Mouse (Mus musculus): ENCODE data around the gene Cnbp. TPM values are rescaled to one million over a fixed set of nuclear protein-coding genes. Genes with fewer than 3 reads are reported as not detected.

Gene Cnbp
- polyA plus RNA-seq, 1 experiment from 2014 or later, result 1,357 TPM

DNA sequence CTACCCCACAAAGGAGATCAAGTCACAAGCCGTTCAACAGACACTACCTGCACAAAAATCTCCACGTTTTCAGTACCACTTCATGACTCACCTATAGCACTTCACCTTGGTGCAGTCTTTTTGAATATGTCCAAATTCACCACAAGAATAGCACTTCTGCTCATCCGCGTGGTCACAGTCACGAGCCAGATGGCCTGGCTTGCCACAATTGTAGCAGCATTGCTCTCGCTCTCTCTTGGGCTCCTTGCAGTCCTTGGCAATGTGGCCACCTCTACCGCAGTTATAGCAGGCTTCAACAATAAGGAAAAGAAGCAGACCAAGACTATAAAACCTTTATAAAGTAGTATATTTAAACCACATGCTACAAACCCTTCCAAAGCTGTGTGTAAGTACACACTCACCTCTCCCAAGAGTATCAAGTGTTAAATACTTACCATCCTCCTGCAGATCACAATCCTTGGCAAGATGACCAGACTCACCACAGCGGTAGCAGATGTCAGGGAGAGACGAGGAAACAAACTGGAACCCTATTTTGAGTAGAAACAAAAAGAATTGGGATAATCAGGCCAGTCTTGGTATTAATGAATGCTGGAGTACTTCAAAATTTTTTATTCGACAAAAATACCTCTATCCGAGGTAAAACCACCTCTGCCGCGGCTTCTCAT lies 5.7 kb downstream of the Cnbp start:
- Histone ChIP-seq H3K27ac (replicated peaks; ENCODE audit: low read depth, low read length) (no peak overlapping the region), H3K36me3 (ENCODE audit: control insufficient read depth, insufficient read depth, low read length) (peaks cover 32% of the 10 kb centered on the region), H3K4me2 (ENCODE audit: low read depth, severe bottlenecking) (no peak overlapping the region), H3K4me1 (ENCODE audit: control insufficient read depth, insufficient read depth, low read length) (0 out of 2 replicates have a peak, but pooled peaks cover 7% of the 10 kb centered on the region), H3K9ac (ENCODE audit: low read length) (no peak overlapping the region), H3K4me3 (ENCODE audit: low read depth, low read length) (no peak overlapping the region), H3K9me3 (ENCODE audit: control insufficient read depth, low read length) (no peaks in the 10 kb centered on the region), H3K27me3 (ENCODE audit: control insufficient read depth, insufficient read depth, low read length) (no peaks in the 10 kb centered on the region)
- 90% methylated on average over 13 of the region's 13 CpGs for WGBS
- no peak for DNase-seq (ENCODE audit: low spot score)
- ATAC-seq (ENCODE audit: insufficient number of reproducible peaks, low FRiP score, low TSS enrichment, low read depth), result no peak

DNA sequence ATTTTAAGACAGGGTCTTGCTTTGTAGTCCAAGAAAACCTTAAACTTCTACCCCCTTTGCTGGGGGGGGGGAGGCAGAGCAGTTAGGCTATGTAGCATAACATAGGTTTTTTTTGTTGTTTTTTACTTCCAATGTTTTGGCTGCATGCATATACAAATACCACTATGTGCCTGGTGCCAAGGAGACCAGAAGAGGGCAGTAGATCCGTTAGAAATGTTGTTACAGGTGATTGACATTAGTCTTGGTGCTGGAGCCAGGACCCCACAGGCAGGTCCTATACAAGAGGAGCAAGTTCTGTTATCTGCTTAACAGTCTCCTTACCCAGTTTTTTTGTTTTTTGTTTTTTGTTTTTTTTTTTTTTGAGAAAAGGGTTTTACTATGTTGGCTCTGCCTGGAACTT lies 8.7 kb downstream of the Cnbp start:
- WGBS, result 43% methylated on average over 1 of the region's 1 CpGs
- no peak for DNase-seq (ENCODE audit: low spot score)
- no peak overlapping the region for H3K4me3 ChIP-seq (ENCODE audit: low read depth, low read length)

DNA sequence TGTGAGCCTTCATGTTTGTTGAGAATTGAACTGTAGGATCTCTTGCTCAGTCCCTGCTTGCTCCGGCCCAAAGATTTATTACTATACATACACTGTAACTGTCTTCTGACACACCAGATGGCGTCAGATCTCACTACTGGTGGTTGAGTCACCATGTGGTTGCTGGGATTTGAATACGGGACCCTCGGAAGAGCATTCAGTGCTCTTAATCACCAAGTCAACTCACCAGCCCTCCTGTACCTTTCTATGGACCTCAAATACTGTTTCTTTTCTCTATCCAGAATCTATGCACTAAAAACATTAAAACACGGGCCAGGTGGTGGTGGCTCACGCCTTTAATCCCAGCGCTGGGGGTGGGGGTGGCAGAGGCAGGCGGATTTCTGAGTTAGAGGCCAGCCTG lies 9.3 kb downstream of the Cnbp start:
- Histone ChIP-seq H3K4me2 (ENCODE audit: low read depth, severe bottlenecking) (no peak overlapping the region), H3K4me3 (ENCODE audit: low read depth, low read length) (no peak overlapping the region), H3K9ac (ENCODE audit: low read length) (no peak overlapping the region), H3K27me3 (ENCODE audit: control insufficient read depth, insufficient read depth, low read length) (no peaks in the 10 kb centered on the region), H3K27ac (replicated peaks; ENCODE audit: low read depth, low read length) (no peak overlapping the region), H3K36me3 (ENCODE audit: control insufficient read depth, insufficient read depth, low read length) (peaks cover 30% of the 10 kb centered on the region), H3K9me3 (ENCODE audit: control insufficient read depth, low read length) (no peaks in the 10 kb centered on the region), H3K4me1 (ENCODE audit: control insufficient read depth, insufficient read depth, low read length) (no peaks in the 10 kb centered on the region)
- 80% methylated on average over 8 of the region's 8 CpGs for WGBS
- ATAC-seq (ENCODE audit: insufficient number of reproducible peaks, low FRiP score, low TSS enrichment, low read depth) (no peak), DNase-seq (ENCODE audit: low spot score) (no peak)

More for the DNA sequence above, 8.7 kb downstream of the Cnbp start:
- Histone ChIP-seq H3K4me2 (ENCODE audit: low read depth, severe bottlenecking) (no peak overlapping the region), H3K36me3 (ENCODE audit: control insufficient read depth, insufficient read depth, low read length) (peaks cover 30% of the 10 kb centered on the region), H3K9me3 (ENCODE audit: control insufficient read depth, low read length) (no peaks in the 10 kb centered on the region), H3K27me3 (ENCODE audit: control insufficient read depth, insufficient read depth, low read length) (no peaks in the 10 kb centered on the region), H3K4me1 (ENCODE audit: control insufficient read depth, insufficient read depth, low read length) (no peaks in the 10 kb centered on the region), H3K9ac (ENCODE audit: low read length) (no peak overlapping the region), H3K27ac (replicated peaks; ENCODE audit: low read depth, low read length) (no peak overlapping the region)
- no peak for ATAC-seq (ENCODE audit: insufficient number of reproducible peaks, low FRiP score, low TSS enrichment, low read depth)

DNA sequence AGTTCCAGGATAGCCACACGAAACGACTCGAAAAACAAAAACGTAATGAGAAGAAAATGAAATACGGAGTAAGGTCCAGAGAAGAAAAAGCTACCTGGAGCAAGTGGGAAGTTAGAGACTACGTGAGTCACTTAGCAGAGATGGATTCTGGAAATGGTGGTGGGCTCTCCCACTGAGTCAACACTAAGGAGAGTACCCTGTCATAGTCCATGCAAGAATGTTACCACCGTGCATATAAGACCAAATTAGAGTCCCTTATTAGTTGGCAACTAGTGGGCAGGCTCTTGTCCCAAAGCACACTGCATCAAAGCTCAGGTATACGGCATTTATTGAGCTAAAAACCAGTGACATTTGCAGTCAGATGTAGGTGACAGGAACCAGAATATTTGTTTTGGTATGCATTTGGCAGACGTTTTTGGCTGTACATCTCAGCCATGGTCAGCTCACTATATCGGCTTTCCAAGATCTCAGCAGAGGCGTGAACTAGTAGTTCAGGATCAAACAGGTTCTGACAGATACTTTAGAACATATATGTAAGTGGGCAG lies 11.0 kb downstream of the Cnbp start:
- H3K9ac ChIP-seq (ENCODE audit: low read length), result no peak overlapping the region
- no peak overlapping the region for H3K4me2 ChIP-seq (ENCODE audit: low read depth, severe bottlenecking)
- no peak overlapping the region for H3K27ac ChIP-seq (replicated peaks; ENCODE audit: low read depth, low read length)
- peaks cover 22% of the 10 kb centered on the region for H3K36me3 ChIP-seq (ENCODE audit: control insufficient read depth, insufficient read depth, low read length)
- no peak overlapping the region for H3K4me3 ChIP-seq (ENCODE audit: low read depth, low read length)
- H3K4me1 ChIP-seq (ENCODE audit: control insufficient read depth, insufficient read depth, low read length), result no peaks in the 10 kb centered on the region
- WGBS, result 63% methylated on average over 11 of the region's 11 CpGs
- DNase-seq (ENCODE audit: low spot score) (no peak), ATAC-seq (ENCODE audit: insufficient number of reproducible peaks, low FRiP score, low TSS enrichment, low read depth) (no peak)
- H3K9me3 ChIP-seq (ENCODE audit: control insufficient read depth, low read length), result no peaks in the 10 kb centered on the region
- H3K27me3 ChIP-seq (ENCODE audit: control insufficient read depth, insufficient read depth, low read length), result no peaks in the 10 kb centered on the region

DNA sequence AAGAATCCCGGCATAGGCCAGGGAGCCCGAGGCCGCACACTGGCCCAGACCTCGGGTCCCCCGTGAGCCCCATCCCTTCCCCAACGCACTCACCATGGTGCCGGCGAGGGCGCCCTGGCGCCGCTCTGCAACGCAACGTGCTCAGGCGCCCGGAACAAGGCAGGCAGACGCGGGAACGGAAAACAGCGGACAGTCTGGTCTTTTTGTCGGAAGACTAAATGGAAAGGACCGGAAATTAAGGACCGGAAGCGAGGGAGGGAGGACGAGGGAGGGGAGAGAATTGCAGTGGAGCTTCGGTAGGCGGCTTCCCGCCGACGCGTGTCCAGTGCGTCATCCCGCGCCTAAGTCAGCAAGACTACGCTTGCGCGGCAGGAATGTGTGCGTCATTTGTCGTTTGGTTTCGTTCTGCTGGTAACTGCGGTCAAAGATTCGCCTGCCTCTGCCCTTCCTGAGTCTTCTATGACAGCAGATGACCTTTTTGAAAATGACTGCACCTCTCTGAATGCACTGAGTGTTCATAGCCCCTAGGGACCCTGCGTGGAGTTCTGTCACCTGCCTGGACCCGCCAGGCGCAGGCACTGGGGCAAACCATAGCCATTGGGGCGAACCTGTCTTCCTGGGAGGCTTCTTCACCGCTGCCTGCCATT lies 12.2 kb downstream of the Cnbp start, which contains the start of gene Isy1:
Isy1 (minus strand) TSS at position 248 of the 647 bp plus-strand sequence.
- WGBS, result under 1% methylated on average over 46 of the region's 46 CpGs
- peak; percentile 91 for ATAC-seq (ENCODE audit: insufficient number of reproducible peaks, low FRiP score, low TSS enrichment, low read depth)

DNA sequence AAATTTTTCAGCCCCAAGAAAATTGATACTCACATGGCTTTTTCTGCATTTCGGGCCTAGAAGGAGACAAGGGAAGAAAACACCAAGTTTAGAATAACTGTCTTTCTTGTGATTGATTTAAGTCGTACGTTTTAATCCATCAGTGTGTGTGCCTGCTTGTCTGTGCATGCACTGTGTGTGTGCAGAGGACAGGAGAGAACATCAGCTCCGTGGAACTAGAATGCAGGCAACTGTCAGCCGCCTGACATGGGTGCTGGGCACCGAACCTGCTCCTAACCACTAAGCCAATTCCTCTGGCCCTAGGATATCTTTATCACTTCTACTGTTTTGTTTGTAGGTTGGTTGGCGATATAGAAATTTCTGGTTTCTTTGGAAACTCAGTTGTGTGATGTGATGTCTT lies 15.2 kb downstream of the Cnbp start, which contains the start of gene Gm45140:
Gm45140 (minus strand) TSS at position 101 of the 400 bp plus-strand sequence.
- ATAC-seq (ENCODE audit: insufficient number of reproducible peaks, low FRiP score, low TSS enrichment, low read depth), result no peak
- 94% methylated on average over 7 of the region's 7 CpGs for WGBS

More for the DNA sequence above, 12.2 kb downstream of the Cnbp start, which contains the start of gene Isy1:
- H3K4me1 ChIP-seq (ENCODE audit: control insufficient read depth, insufficient read depth, low read length), result no peaks in the 10 kb centered on the region
- H3K4me3 ChIP-seq (ENCODE audit: low read depth, low read length), result peak within 1 kb of the TSS; percentile 50
- DNase-seq (ENCODE audit: low spot score), result peak; percentile 95
- H3K36me3 ChIP-seq (ENCODE audit: control insufficient read depth, insufficient read depth, low read length), result peaks cover 15% of the 10 kb centered on the region
- H3K9ac ChIP-seq (ENCODE audit: low read length), result peak within 1 kb of the TSS; percentile 76
- H3K27ac ChIP-seq (replicated peaks; ENCODE audit: low read depth, low read length), result peak within 1 kb of the TSS; percentile 44
- peak within 1 kb of the TSS; percentile 60 for H3K4me2 ChIP-seq (ENCODE audit: low read depth, severe bottlenecking)
- H3K27me3 ChIP-seq (ENCODE audit: control insufficient read depth, insufficient read depth, low read length), result no peaks in the 10 kb centered on the region
- H3K9me3 ChIP-seq (ENCODE audit: control insufficient read depth, low read length), result no peaks in the 10 kb centered on the region

DNA sequence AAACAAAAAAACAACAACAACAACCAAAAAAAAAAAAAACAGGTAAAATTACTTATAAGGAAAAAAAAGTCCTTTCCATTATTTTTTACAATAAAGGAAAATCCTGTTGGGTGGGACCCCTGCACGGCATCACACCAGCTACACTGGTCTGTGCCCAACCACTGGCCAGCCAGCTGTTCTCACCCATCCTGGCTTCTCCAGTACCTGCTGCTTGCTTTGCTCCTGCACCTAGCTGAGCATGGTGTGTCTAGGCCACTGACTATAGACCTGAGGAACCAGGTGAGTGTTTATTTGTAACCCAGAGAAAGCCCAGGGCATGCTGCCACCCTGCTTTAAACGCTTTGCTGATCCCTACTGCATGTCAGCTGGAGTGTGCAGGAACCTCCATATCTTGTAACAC lies 30.5 kb downstream of the Cnbp start:
- 93% methylated on average over 2 of the region's 2 CpGs for WGBS
- H3K9ac ChIP-seq (ENCODE audit: low read length), result no peak overlapping the region
- H3K4me2 ChIP-seq (ENCODE audit: low read depth, severe bottlenecking), result no peak overlapping the region
- H3K4me3 ChIP-seq (ENCODE audit: low read depth, low read length), result no peak overlapping the region
- H3K9me3 ChIP-seq (ENCODE audit: control insufficient read depth, low read length), result no peaks in the 10 kb centered on the region
- H3K4me1 ChIP-seq (ENCODE audit: control insufficient read depth, insufficient read depth, low read length), result no peaks in the 10 kb centered on the region
- no peak for ATAC-seq (ENCODE audit: insufficient number of reproducible peaks, low FRiP score, low TSS enrichment, low read depth)
- no peak overlapping the region for H3K27ac ChIP-seq (replicated peaks; ENCODE audit: low read depth, low read length)
- peaks cover 45% of the 10 kb centered on the region for H3K36me3 ChIP-seq (ENCODE audit: control insufficient read depth, insufficient read depth, low read length)
- DNase-seq (ENCODE audit: low spot score), result no peak
- no peaks in the 10 kb centered on the region for H3K27me3 ChIP-seq (ENCODE audit: control insufficient read depth, insufficient read depth, low read length)

More for the DNA sequence above, 15.2 kb downstream of the Cnbp start, which contains the start of gene Gm45140:
- H3K27me3 ChIP-seq (ENCODE audit: control insufficient read depth, insufficient read depth, low read length), result no peaks in the 10 kb centered on the region
- no peaks in the 10 kb centered on the region for H3K9me3 ChIP-seq (ENCODE audit: control insufficient read depth, low read length)
- H3K9ac ChIP-seq (ENCODE audit: low read length), result no peak within 1 kb of the TSS
- no peak within 1 kb of the TSS for H3K4me2 ChIP-seq (ENCODE audit: low read depth, severe bottlenecking)
- no peak for DNase-seq (ENCODE audit: low spot score)
- H3K36me3 ChIP-seq (ENCODE audit: control insufficient read depth, insufficient read depth, low read length), result peaks cover 3% of the 10 kb centered on the region; the same call in 1 of the 2 replicates
- H3K4me3 ChIP-seq (ENCODE audit: low read depth, low read length), result no peak within 1 kb of the TSS
- H3K4me1 ChIP-seq (ENCODE audit: control insufficient read depth, insufficient read depth, low read length), result no peaks in the 10 kb centered on the region
- no peak within 1 kb of the TSS for H3K27ac ChIP-seq (replicated peaks; ENCODE audit: low read depth, low read length)

DNA sequence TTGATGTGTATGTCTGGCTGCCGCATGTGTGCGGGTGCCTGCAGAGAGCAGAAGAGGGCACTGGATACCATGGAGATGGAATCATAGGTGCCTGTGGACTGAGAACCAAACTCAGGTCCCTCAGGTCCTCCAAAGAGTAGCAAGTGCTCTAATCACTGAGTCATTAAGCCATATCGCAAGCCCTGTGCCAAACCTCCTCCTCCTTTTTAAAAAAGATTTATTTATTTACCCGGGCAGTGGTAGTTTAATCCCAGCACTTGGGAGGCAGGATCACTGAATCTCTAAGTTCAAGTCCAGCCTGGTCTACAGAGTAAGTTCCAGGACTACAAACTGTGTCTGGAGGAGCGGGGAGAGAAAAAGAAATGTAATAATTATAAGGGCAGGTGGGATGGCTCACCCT lies 36.4 kb downstream of the Cnbp start:
- peaks cover 15% of the 10 kb centered on the region for H3K36me3 ChIP-seq (ENCODE audit: control insufficient read depth, insufficient read depth, low read length)
- no peak for DNase-seq (ENCODE audit: low spot score)
- H3K27ac ChIP-seq (replicated peaks; ENCODE audit: low read depth, low read length), result no peak overlapping the region
- no peaks in the 10 kb centered on the region for H3K9me3 ChIP-seq (ENCODE audit: control insufficient read depth, low read length)
- H3K4me3 ChIP-seq (ENCODE audit: low read depth, low read length), result no peak overlapping the region
- no peaks in the 10 kb centered on the region for H3K27me3 ChIP-seq (ENCODE audit: control insufficient read depth, insufficient read depth, low read length)
- no peak for ATAC-seq (ENCODE audit: insufficient number of reproducible peaks, low FRiP score, low TSS enrichment, low read depth)
- no peak overlapping the region for H3K9ac ChIP-seq (ENCODE audit: low read length)
- H3K4me1 ChIP-seq (ENCODE audit: control insufficient read depth, insufficient read depth, low read length), result no peaks in the 10 kb centered on the region
- H3K4me2 ChIP-seq (ENCODE audit: low read depth, severe bottlenecking), result no peak overlapping the region
- 95% methylated on average over 5 of the region's 5 CpGs for WGBS
